Mouse (Mus musculus): ENCODE measurements at regions not wholly inside any gene's neighbourhood (a gene's known extent, or its start where the extent isn't known, plus 50 kb on each side); places are given as distances from the start of the nearest gene placed in this dataset.

- no peak for DNase-seq
Observed at GRCm38 (mm10) chr12:65944251-65944650, 339.9 kb downstream of the Rpl10l start.

- DNase-seq, result no peak
Observed at GRCm38 (mm10) chr12:65942166-65942565, 342.0 kb downstream of the Rpl10l start.

GRCm38 (mm10) chr12:65931848-65932247 is 352.4 kb downstream of the Rpl10l start:
- peak; percentile 2 for DNase-seq

GRCm38 (mm10) chr12:65929718-65930377 is 354.4 kb downstream of the Rpl10l start:
- no peak for DNase-seq

Measured in cerebellum, adult 9-10 months (tissue).